Mouse (Mus musculus) right cerebral cortex, postnatal 10 days (tissue): ENCODE results near the gene Ubxn1.
"Not testable (repeated sequence)": the region's sequence is repeated elsewhere in the genome, so short reads cannot be mapped to it uniquely, and the experiment has no call there.

Source experiments
- DNase-seq, 2 experiments: peaks; one replicate each; pipeline ENCODE4 v3.0.0; 2021; ENCODE audit warnings: low spot score in 2 of 2

The Ubxn1 gene

DNA sequence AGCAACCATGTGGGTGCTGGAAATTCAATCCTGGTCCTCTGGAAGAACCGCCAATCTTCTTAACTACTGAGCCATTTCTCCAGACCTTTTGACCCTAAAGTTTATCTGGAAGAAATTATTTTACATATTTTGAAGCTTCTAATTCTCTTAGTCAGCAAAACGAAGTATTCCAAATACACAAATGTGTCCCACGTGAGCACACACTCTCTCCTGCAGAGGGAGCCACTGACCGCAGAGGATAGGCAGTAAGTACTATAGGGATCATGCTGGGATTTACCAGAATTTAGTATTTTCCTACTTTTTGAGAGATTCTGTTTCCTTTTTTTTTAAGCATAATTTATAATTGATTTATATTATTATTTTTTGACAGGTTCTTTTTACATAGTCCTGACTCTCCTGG lies 13.6 kb upstream of the Ubxn1 start:
- DNase-seq, result peak in 1 of 2 experiments; percentile 56

DNA sequence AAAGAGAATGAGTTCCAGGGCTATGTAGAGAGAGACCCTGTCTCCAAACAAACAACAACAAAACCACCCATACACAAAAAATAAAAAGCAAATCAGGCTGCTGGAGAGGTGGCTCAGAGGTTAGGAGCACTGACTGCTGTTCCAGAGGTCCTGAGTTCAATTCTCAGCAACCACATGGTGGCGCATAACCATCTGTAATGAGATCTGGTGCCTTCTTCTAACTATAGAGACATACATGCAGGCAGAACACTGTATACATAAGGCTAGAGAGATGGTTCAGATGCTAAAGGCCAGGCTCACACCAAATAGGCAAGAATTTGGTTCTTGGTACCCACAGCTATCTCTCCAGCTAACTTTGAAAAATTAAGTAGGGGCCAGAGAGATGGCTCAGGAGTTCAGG lies 12.3 kb upstream of the Ubxn1 start:
- no peak for DNase-seq

DNA sequence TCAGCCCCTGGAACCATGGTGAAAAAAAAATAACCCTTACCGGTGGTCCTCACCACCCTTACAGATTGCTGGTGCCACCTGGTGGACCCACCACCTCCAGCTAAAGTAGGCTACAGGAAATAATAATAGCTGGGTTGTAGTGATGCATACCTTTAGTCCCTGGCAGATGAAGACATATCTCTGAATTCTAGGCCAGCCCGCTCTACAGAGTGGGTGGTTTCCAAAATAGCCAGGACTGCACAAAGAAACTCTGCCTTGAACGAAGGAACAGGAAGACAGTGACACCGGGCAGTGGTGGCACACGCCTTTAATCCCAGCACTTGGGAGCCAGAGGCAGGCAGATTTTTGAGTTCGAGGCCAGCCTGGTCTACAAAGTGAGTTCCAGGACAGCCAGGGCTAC lies 7.0 kb upstream of the Ubxn1 start:
- DNase-seq, result no peak

- not testable (repeated sequence) for DNase-seq
Observed at GRCm38 (mm10) chr19:8870381-8870780, 915 bp upstream of the Ubxn1 start.

GRCm38 (mm10) chr19:8870838-8871237 lies 458 bp upstream of the Ubxn1 start:
- DNase-seq, result no peak

GRCm38 (mm10) chr19:8872266-8872840 lies 1.1 kb downstream of the Ubxn1 start:
- DNase-seq, result no peak

DNA sequence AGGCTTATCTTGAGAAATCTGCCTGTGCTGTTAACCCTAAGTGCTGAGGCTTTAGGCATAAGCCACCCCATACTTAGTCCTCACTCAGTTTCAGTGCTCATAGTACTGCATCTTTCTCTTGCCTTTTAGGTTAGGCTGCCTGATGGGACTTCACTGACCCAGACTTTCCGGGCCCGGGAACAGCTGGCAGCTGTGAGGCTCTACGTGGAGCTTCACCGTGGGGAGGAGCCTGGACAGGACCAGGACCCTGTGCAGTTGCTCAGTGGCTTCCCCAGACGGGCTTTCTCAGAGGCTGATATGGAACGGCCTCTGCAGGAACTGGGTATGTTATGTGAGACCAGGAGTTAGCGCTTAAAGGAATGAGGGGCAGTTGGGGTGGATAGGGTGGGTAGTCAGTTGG lies 3.7 kb downstream of the Ubxn1 start:
- no peak for DNase-seq

DNA sequence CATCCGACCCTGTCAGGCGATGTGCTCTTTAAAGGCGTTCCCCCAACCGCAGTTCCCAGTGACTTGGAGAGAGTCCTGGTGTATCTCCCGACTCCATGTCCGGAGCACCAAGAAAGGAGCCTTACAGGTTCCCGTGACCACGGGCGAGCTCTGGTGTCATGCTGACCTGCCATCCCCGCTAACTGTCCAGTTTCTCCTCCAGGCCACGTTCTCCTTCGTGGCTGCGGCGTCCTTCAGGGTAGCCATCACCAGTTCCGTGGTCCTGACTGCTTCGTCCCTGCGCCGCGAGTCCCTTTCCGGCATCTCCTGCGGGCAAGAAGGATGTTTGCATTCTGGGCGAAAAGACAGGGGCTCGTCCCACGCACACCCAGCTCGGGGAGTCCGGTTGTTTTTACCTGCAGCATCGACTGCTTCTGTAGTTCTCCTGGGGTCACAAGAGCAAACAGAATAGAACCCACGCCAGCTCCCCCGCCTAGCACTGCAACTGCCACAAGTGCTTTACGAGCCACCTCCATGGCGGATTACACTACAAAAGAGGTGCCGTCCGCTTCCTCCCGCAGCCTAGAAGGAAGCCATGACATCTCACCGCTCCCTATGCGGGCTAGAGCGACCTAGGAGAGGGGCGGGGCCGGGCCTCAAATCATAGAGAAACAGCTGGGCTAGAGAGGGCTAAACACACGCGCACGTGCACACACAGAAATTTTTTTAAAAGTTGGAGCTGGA lies 9.2 kb downstream of the Ubxn1 start, which contains the start of gene Uqcc3:
Uqcc3 (minus strand) TSS at position 613 of the 723 bp plus-strand sequence.
- DNase-seq, result peak; percentile 92 to 94

- DNase-seq, result no peak
Observed at GRCm38 (mm10) chr19:8881034-8881392, 9.7 kb downstream of the Ubxn1 start.

- no peak for DNase-seq
Observed at GRCm38 (mm10) chr19:8883616-8884015, 12.3 kb downstream of the Ubxn1 start, which contains the start of the genes Lbhd1 and Gm49403. Gene Lbhd1, plus strand, starts transcription at chr19:8883732. Gene Gm49403, plus strand, starts transcription at chr19:8883930.

DNA sequence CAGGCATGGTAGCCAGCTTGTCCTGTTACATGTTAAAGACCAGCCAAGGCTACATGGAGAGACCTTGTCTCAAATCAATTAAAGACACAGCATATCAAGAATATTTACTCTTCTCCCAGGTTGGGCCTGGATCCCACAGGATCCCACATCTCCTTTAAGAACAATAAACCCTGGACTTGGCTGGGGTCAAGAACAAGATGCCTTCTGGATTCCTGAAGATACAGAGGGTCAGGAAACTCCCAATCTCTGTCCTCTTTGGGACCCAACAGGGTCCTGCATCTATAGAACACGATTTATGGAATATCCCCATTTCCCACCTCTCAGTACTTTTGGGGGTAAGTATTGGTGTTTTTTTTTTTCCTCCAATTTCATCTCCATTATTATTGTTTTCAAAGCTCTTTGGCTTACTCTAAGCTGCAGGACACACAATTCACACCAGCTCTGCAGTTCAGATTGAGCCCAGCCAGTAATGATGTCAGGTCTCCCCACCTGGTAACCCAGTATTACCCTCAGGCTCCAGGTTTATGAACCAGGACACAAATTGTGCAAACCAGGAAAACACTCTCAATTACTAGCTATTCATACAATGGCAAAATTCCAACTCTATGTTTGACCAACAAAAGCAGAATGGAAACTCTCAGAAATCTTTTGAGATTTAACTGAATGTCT lies 15.8 kb downstream of the Ubxn1 start:
- DNase-seq, result no peak

DNA sequence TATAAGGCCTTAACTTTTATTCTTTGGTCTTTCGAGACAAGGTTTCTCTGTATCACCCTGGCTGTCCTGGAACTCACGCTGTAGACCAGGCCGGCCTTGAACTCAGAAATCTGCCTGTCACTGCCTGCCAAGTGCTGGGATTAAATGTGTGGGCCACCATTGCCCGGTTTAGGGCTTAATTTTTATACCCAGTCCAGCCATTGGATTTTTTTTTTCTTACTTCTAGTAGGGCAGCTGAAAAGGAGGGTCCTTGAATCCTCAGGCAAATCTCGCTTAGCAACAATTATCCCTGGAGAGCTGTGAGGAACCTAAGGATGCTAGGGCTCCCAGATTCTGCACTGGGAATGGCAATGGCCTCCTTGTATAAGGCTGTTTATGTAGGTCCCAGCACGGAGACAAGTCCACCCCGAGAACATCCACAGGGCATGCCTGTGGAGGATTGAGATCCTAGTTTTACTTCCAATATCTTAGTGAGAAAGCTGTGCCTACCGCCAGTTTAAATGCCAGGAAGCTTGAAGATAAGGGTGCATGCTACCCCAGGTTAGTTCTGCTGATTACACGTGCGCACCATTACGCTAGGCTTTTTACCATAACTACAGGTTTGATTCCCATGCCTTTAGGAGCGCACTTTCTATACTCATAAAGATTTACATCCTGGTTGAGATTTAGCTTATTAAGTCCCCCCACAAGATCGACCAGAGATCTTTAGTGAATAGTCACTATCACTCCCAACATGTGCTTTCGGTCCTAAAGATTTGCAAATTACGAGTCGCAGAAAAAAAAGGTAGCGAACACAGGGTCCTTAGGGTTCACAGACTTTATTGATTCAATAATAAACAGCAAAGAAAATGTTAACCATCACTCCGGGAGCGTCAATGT lies 16.5 kb downstream of the Ubxn1 start:
- DNase-seq, result peak in 1 of 2 experiments; percentile 13

GRCm38 (mm10) chr19:8888511-8889385 lies 17.5 kb downstream of the Ubxn1 start, which contains the start of the genes 1810009A15Rik and Gm49416:
Gene 1810009A15Rik, plus strand, starts transcription at chr19:8888853.
Gene Gm49416, plus strand, starts transcription at chr19:8888926.
- DNase-seq, result peak; percentile 97 to 98

GRCm38 (mm10) chr19:8892829-8893766 lies 21.8 kb downstream of the Ubxn1 start, which contains the start of gene Ints5:
Gene Ints5, plus strand, starts transcription at chr19:8893005.
- DNase-seq, result peak; percentile 91

GRCm38 (mm10) chr19:8895397-8895960 lies 24.2 kb downstream of the Ubxn1 start:
- DNase-seq, result no peak

GRCm38 (mm10) chr19:8896231-8896630 lies 24.9 kb downstream of the Ubxn1 start:
- DNase-seq, result not testable (repeated sequence)

DNA sequence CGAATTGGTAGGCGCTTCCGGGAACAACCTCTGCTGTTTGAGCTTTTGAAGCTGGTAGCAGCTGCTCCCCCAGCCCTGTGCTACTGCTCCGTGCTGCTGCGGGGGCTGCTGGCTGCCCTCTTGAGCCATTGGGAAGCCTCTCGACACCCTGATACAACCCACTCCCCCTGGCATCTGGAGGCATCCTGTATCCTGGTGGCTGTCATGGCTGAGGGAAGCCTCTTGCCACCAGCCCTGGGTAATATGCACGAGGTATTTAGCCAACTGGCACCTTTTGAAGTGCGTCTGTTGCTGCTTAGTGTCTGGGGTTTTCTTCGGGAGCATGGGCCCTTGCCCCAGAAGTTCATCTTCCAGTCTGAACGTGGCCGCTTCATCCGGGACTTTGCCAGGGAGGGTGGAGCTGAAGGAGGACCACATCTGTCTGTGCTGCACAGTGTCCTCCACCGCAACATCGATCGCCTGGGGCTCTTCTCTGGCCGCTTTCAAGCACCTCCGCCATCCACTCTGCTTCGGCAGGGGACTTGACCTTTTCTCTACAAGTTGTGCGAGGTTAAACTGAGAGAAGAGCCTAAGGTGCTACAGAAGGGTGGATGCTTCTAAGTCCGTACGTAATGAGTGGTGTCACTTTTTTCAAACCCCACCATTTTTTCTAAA lies 26.0 kb downstream of the Ubxn1 start:
- DNase-seq, result peak; percentile 56 to 60

- DNase-seq, result peak; percentile 98
Observed at GRCm38 (mm10) chr19:8897865-8898495, 26.7 kb downstream of the Ubxn1 start, which contains the start of gene Ganab. Gene Ganab, plus strand, starts transcription at chr19:8898071.
